Mouse (Mus musculus): ENCODE data around the gene Ccdc150. TPM values are rescaled to one million over a fixed set of nuclear protein-coding genes. Genes with fewer than 3 reads are reported as not detected.
A peak's percentile ranks its signal among the peaks of the same experiment; 100 is the strongest.

Ccdc150 gene
- polyA plus RNA-seq, 1 experiment from 2014 or later, result 0.14 TPM

DNA sequence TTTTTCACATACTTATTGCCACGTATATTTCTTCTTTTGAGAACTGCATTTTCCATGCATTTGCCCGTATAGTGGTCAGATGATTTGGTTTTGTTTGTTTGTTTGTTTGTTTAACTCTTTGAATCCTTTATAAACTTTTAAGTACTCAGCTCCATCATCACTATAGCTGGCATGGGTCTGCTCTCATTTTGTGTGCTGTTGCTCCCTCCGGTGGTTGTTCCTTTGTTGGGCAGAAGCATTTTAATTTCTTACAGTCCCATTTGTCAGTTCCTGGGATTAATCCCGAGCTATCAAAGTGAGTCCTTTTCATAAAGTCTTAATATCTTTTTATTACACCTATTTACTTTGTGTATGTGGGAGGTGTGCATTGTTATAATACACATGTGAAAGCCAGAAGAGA, 82.5 kb downstream of the Ccdc150 start:
- no peaks in the 10 kb centered on the region for H3K36me3 ChIP-seq (ENCODE audit: control insufficient read depth, insufficient read depth, low read length)
- H3K9ac ChIP-seq (ENCODE audit: low read depth, low read length), result no peak overlapping the region
- H3K27me3 ChIP-seq (replicated peaks; ENCODE audit: control insufficient read depth, insufficient read depth, low read length), result no peaks in the 10 kb centered on the region
- no peaks in the 10 kb centered on the region for H3K4me1 ChIP-seq (ENCODE audit: control insufficient read depth, insufficient read depth, low read length)
- ATAC-seq (ENCODE audit: low read depth) (no peak), DNase-seq (ENCODE audit: low spot score) (peak; percentile 17)
- no peak overlapping the region for H3K4me2 ChIP-seq (ENCODE audit: low read depth, low read length)
- H3K9me3 ChIP-seq (ENCODE audit: control insufficient read depth, low read length), result no peaks in the 10 kb centered on the region
- no peak overlapping the region for H3K4me3 ChIP-seq (ENCODE audit: low read depth, low read length)
- WGBS, result 54% methylated on average over 4 of the region's 4 CpGs
- H3K27ac ChIP-seq (replicated peaks; ENCODE audit: low read depth, low read length), result no peak overlapping the region

DNA sequence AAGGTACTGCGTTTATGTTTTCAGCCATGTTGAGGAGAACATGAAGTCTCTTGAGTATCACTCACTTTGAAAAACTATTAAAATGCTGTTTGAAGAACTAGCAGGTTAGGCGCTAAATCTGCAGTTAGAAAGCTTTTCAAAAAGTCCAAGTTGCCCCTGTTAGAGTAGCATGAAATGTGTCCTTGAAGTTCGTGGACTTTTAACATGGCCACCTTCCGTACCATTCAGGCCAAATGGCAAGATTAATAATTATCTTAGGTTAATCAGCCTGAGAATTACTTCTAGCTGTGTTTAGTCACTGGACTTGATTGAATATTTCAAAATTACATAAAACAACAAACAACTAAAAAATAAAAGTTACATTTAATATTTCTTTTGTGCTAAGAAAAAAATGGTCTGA, 104.3 kb downstream of the Ccdc150 start:
- WGBS, result 91% methylated on average over 4 of the region's 4 CpGs
- Histone ChIP-seq H3K9me3 (ENCODE audit: control insufficient read depth, low read length) (no peaks in the 10 kb centered on the region), H3K4me3 (ENCODE audit: low read depth, low read length) (no peak overlapping the region), H3K4me1 (ENCODE audit: control insufficient read depth, insufficient read depth, low read length) (no peaks in the 10 kb centered on the region), H3K36me3 (ENCODE audit: control insufficient read depth, insufficient read depth, low read length) (no peaks in the 10 kb centered on the region), H3K4me2 (ENCODE audit: low read depth, low read length) (no peak overlapping the region), H3K9ac (ENCODE audit: low read depth, low read length) (no peak overlapping the region), H3K27me3 (replicated peaks; ENCODE audit: control insufficient read depth, insufficient read depth, low read length) (no peaks in the 10 kb centered on the region), H3K27ac (replicated peaks; ENCODE audit: low read depth, low read length) (no peak overlapping the region)
- ATAC-seq (ENCODE audit: low read depth) (no peak), DNase-seq (ENCODE audit: low spot score) (no peak)

DNA sequence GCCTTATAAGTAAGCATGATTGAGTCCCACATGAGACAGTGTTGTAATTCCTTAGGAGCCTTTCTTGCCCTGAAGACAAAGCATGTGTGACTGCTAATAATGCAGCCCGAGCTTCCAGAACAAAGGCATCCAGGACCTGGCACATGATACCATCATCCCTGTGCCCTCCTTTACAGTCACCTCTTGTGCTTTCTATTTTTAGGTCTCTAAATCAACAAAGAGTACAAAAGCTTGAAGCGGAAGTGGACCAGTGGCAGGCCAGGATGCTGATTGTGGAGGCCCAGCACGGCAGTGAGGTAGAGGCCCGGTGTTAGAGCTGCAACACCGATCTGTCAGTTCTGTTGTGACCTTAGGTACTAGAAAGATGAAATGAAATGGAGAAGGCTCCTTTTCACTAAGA, 105.0 kb downstream of the Ccdc150 start:
- no peaks in the 10 kb centered on the region for H3K9me3 ChIP-seq (ENCODE audit: control insufficient read depth, low read length)
- no peak for DNase-seq (ENCODE audit: low spot score)
- H3K27ac ChIP-seq (replicated peaks; ENCODE audit: low read depth, low read length), result no peak overlapping the region
- no peak overlapping the region for H3K9ac ChIP-seq (ENCODE audit: low read depth, low read length)
- no peak overlapping the region for H3K4me2 ChIP-seq (ENCODE audit: low read depth, low read length)
- 84% methylated on average over 5 of the region's 5 CpGs for WGBS
- H3K4me3 ChIP-seq (ENCODE audit: low read depth, low read length), result no peak overlapping the region
- no peaks in the 10 kb centered on the region for H3K4me1 ChIP-seq (ENCODE audit: control insufficient read depth, insufficient read depth, low read length)
- no peak for ATAC-seq (ENCODE audit: low read depth)
- H3K36me3 ChIP-seq (ENCODE audit: control insufficient read depth, insufficient read depth, low read length), result no peaks in the 10 kb centered on the region
- H3K27me3 ChIP-seq (replicated peaks; ENCODE audit: control insufficient read depth, insufficient read depth, low read length), result no peaks in the 10 kb centered on the region

DNA sequence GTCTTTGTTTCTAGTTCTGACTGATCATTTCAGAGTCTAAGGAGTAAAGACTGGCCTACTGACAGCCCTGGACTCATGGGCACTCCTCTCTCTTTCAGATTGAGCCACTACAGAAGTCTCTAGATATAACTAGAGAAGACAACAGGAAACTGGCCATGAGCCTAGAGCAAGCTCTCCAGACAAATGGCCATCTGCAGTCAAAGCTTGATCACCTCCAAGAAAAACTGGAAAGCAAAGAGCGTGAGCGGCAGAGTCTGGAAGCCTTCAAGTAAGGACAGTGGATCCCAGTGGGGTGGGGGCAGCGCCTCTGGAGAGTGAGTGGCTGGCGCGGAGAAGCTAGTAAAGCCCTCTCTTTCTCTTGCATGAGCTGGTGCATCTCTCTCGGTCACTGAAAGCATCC, 106.1 kb downstream of the Ccdc150 start:
- ATAC-seq (ENCODE audit: low read depth) (no peak), DNase-seq (ENCODE audit: low spot score) (no peak)
- no peaks in the 10 kb centered on the region for H3K9me3 ChIP-seq (ENCODE audit: control insufficient read depth, low read length)
- 91% methylated on average over 6 of the region's 6 CpGs for WGBS
- H3K9ac ChIP-seq (ENCODE audit: low read depth, low read length), result no peak overlapping the region
- H3K36me3 ChIP-seq (ENCODE audit: control insufficient read depth, insufficient read depth, low read length), result no peaks in the 10 kb centered on the region
- H3K4me3 ChIP-seq (ENCODE audit: low read depth, low read length), result no peak overlapping the region
- no peak overlapping the region for H3K4me2 ChIP-seq (ENCODE audit: low read depth, low read length)
- H3K27ac ChIP-seq (replicated peaks; ENCODE audit: low read depth, low read length), result no peak overlapping the region
- H3K4me1 ChIP-seq (ENCODE audit: control insufficient read depth, insufficient read depth, low read length), result no peaks in the 10 kb centered on the region
- no peaks in the 10 kb centered on the region for H3K27me3 ChIP-seq (replicated peaks; ENCODE audit: control insufficient read depth, insufficient read depth, low read length)

DNA sequence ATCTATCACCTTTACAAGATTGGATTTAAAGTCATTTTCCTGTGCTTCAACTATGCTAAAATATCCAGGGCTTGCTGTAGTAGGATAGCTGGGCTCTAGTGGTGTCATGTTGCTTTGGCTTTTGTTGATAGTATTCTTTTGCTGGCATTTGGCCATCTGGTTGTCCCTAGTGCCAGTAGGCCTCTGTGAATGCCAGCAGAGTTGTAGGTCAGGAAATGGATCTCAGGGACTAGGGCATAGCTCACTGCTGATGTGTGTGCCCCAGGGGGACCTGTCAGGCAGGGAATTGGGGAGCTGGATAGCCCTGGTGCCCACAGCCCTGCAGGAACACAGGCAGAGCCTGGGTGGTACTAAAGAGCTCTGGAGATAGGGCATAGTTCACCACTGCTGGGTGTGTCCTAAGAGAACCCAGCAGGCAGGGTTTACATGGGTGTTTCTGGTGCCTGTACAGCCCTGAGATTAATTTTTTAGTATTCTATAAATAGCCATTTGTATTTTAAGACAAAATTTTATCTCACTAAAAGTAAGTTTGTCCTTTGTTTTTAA, 127.1 kb downstream of the Ccdc150 start:
- ATAC-seq (ENCODE audit: low read depth) (no peak), DNase-seq (ENCODE audit: low spot score) (peak; percentile 23)
- no peaks in the 10 kb centered on the region for H3K9me3 ChIP-seq (ENCODE audit: control insufficient read depth, low read length)
- no peaks in the 10 kb centered on the region for H3K27me3 ChIP-seq (replicated peaks; ENCODE audit: control insufficient read depth, insufficient read depth, low read length)
- H3K9ac ChIP-seq (ENCODE audit: low read depth, low read length), result no peak overlapping the region
- no peak overlapping the region for H3K4me2 ChIP-seq (ENCODE audit: low read depth, low read length)
- no peaks in the 10 kb centered on the region for H3K4me1 ChIP-seq (ENCODE audit: control insufficient read depth, insufficient read depth, low read length)
- no peak overlapping the region for H3K27ac ChIP-seq (replicated peaks; ENCODE audit: low read depth, low read length)
- H3K36me3 ChIP-seq (ENCODE audit: control insufficient read depth, insufficient read depth, low read length), result no peaks in the 10 kb centered on the region
- H3K4me3 ChIP-seq (ENCODE audit: low read depth, low read length), result no peak overlapping the region

DNA sequence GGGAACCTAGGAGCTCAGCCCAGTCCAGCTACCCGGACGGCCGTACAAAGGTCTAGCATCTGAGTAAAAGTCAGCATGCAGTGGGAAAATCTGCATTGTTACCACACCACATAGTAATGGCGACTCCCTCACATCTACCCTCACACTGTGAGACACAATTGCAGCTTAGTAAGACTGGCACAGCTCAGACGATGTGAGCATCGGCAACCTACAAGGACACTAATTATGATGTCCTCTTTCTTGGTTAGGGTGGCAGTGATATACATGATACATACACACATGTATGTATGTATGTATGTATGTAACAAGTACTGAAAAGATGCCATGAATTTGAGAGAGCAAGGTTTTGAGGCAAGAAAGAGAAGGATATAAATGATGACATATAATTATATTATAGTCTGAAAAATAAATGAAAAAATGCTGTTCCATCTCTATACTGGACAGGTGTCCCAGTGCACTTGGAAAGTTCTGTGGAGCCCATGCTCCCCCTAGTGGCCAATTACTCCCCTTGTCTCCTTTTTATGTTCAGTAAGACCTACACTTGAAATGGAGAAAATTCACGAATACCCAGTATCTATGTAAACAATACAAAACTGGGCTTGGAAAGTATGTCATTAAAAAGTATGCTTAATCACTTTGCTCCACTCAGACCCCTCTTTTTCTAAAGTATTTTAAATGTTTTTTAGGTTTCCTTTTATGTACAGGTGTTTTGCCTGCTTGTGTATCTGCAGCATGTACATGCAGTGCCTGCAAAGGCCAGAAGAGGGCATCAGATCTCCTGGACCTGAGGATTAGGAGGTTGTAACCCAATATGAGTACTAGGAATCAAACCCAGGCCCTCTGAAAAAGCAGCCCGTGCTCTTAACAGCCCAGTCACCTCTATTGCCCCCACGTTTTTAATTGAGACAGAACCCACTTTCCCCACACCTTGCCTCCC, 130.8 kb downstream of the Ccdc150 start:
- no peaks in the 10 kb centered on the region for H3K27me3 ChIP-seq (replicated peaks; ENCODE audit: control insufficient read depth, insufficient read depth, low read length)
- H3K4me2 ChIP-seq (ENCODE audit: low read depth, low read length), result no peak overlapping the region
- WGBS, result 84% methylated on average over 9 of the region's 9 CpGs
- no peak; the same call in 1 of the 2 replicates for ATAC-seq (ENCODE audit: low read depth)
- H3K4me3 ChIP-seq (ENCODE audit: low read depth, low read length), result no peak overlapping the region
- no peak overlapping the region for H3K9ac ChIP-seq (ENCODE audit: low read depth, low read length)
- no peak overlapping the region for H3K27ac ChIP-seq (replicated peaks; ENCODE audit: low read depth, low read length)
- H3K4me1 ChIP-seq (ENCODE audit: control insufficient read depth, insufficient read depth, low read length), result no peaks in the 10 kb centered on the region
- peak; percentile 71 for DNase-seq (ENCODE audit: low spot score)
- no peaks in the 10 kb centered on the region for H3K36me3 ChIP-seq (ENCODE audit: control insufficient read depth, insufficient read depth, low read length)
- no peaks in the 10 kb centered on the region for H3K9me3 ChIP-seq (ENCODE audit: control insufficient read depth, low read length)

DNA sequence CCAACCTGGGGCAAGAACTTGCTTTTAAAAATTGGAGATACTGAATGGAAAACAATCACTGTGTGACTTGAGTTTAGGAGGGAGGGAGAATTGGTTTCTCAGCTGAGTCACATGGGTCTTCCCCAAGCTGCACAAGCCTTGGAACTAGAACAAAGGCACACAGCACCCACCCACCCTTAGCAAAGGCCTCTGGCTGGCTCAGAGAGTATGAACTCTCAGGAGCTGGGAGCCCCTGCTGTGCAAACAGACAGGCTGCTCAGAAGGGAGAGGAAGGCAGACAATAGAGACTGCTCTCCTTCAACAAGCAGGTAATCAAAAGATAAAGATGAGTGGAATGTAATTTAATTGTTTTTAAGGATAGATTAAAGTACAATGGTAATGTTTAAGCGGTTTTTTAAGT, 133.7 kb downstream of the Ccdc150 start:
- no peak overlapping the region for H3K9ac ChIP-seq (ENCODE audit: low read depth, low read length)
- DNase-seq (ENCODE audit: low spot score) (no peak), ATAC-seq (ENCODE audit: low read depth) (no peak)
- WGBS, result 33% methylated on average over 1 of the region's 1 CpGs
- no peak overlapping the region for H3K4me3 ChIP-seq (ENCODE audit: low read depth, low read length)
- no peak overlapping the region for H3K4me2 ChIP-seq (ENCODE audit: low read depth, low read length)
- no peaks in the 10 kb centered on the region for H3K36me3 ChIP-seq (ENCODE audit: control insufficient read depth, insufficient read depth, low read length)
- H3K4me1 ChIP-seq (ENCODE audit: control insufficient read depth, insufficient read depth, low read length), result no peaks in the 10 kb centered on the region
- H3K9me3 ChIP-seq (ENCODE audit: control insufficient read depth, low read length), result no peaks in the 10 kb centered on the region
- no peaks in the 10 kb centered on the region for H3K27me3 ChIP-seq (replicated peaks; ENCODE audit: control insufficient read depth, insufficient read depth, low read length)
- H3K27ac ChIP-seq (replicated peaks; ENCODE audit: low read depth, low read length), result no peak overlapping the region

DNA sequence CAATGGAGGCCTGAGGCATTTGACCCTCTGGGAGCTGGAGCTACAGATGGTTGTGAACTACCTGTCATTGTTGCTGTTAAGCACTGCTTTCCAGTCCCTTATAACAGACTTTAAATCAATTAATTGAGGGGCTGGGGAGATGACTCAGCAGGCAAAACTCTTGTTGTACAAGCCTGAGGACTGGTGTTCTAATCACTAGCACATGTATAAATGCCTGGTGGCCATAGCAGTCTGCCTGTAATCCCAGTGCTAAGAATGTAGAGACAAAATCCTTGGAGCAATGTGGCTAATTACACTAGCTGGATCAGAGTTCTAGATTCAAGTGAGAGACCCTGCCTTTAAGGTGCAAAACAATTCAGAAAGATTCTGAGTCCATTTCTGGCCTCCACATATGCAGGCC, 152.3 kb downstream of the Ccdc150 start:
- ATAC-seq (ENCODE audit: low read depth) (no peak), DNase-seq (ENCODE audit: low spot score) (no peak)
- no peak overlapping the region for H3K4me2 ChIP-seq (ENCODE audit: low read depth, low read length)
- H3K4me1 ChIP-seq (ENCODE audit: control insufficient read depth, insufficient read depth, low read length), result no peaks in the 10 kb centered on the region
- H3K27me3 ChIP-seq (replicated peaks; ENCODE audit: control insufficient read depth, insufficient read depth, low read length), result no peaks in the 10 kb centered on the region
- H3K9me3 ChIP-seq (ENCODE audit: control insufficient read depth, low read length), result no peaks in the 10 kb centered on the region
- H3K4me3 ChIP-seq (ENCODE audit: low read depth, low read length), result no peak overlapping the region
- no peak overlapping the region for H3K9ac ChIP-seq (ENCODE audit: low read depth, low read length)
- H3K27ac ChIP-seq (replicated peaks; ENCODE audit: low read depth, low read length), result no peak overlapping the region
- peaks cover 68% of the 10 kb centered on the region for H3K36me3 ChIP-seq (ENCODE audit: control insufficient read depth, insufficient read depth, low read length)
